Mouse (Mus musculus) midbrain, embryonic 16.5 days (tissue): ENCODE measurements at regions not wholly inside any gene's neighbourhood (a gene's known extent, or its start where the extent isn't known, plus 50 kb on each side); places are given as distances from the start of the nearest gene placed in this dataset.
A peak's percentile ranks its signal among the peaks of the same experiment; 100 is the strongest.

Experiments
- ATAC-seq: fragments of 200-750 bp; cut with Nextera tagmentation; 2 replicates; pipeline ENCODE4 v1.8.0; 2017; ENCODE audit warnings: moderate TSS enrichment
- H3K27ac ChIP-seq: fragments of 300-500 bp; sonication (generic); 2 replicates; pipeline ENCODE4 v1.5.1; 2014; ENCODE audit warnings: mild to moderate bottlenecking, low read length, mixed read lengths
- H3K27me3 ChIP-seq: fragments of 300-500 bp; sonication (generic); 2 replicates; pipeline ENCODE4 v1.6.1; 2014; ENCODE audit warnings: low read depth, low read length, mixed read lengths; ENCODE audit not compliant: control insufficient read depth, insufficient read depth
- H3K36me3 ChIP-seq: fragments of 300-500 bp; sonication (generic); 2 replicates; pipeline ENCODE4 v1.6.1; 2014; ENCODE audit warnings: mild to moderate bottlenecking, low read length, moderate library complexity, mixed read lengths; ENCODE audit not compliant: control insufficient read depth, insufficient read depth
- H3K4me1 ChIP-seq: fragments of 300-500 bp; sonication (generic); 2 replicates; pipeline ENCODE4 v1.6.1; 2014; ENCODE audit warnings: mild to moderate bottlenecking, low read length, mixed read lengths; ENCODE audit not compliant: control insufficient read depth, insufficient read depth
- H3K4me2 ChIP-seq: fragments of 300-500 bp; sonication (generic); 2 replicates; pipeline ENCODE4 v1.6.1; 2014; ENCODE audit warnings: mild to moderate bottlenecking, low read length, mixed read lengths
- H3K4me3 ChIP-seq: fragments of 300-500 bp; sonication (generic); 2 replicates; pipeline ENCODE4 v1.5.1; 2014; ENCODE audit warnings: low read depth, mild to moderate bottlenecking, low read length, moderate library complexity, mixed read lengths
- H3K9ac ChIP-seq: fragments of 300-500 bp; sonication (generic); 2 replicates; pipeline ENCODE4 v1.6.1; 2014; ENCODE audit warnings: low read depth, low read length, mixed read lengths
- H3K9me3 ChIP-seq: fragments of 300-500 bp; sonication (generic); replicated peaks from 2 replicates; pipeline ENCODE4 v1.6.1; 2014; ENCODE audit warnings: mild to moderate bottlenecking, low read length, mixed read lengths; ENCODE audit not compliant: control insufficient read depth, poor library complexity, severe bottlenecking
- WGBS: fragments of 180-500 bp; shearing (Covaris S2); extraction: QIAGEN DNeasy Blood & Tissue Kit; methylation state at CpG from one replicate; pipeline ENCODE4 v1.1.7; 2014; 5-methylcytosine and 5-hydroxymethylcytosine counted together

GRCm38 (mm10) chr5:99782806-99783205 is 53.9 kb upstream of the Rasgef1b start:
- ATAC-seq = no peak
- WGBS = 60% methylated on average over 1 of the region's 1 CpGs
- no peaks in the 10 kb centered on the region for H3K27me3 ChIP-seq
- no peaks in the 10 kb centered on the region for H3K36me3 ChIP-seq
- H3K27ac ChIP-seq = no peak overlapping the region
- H3K4me3 ChIP-seq = no peak overlapping the region
- no peak overlapping the region for H3K9ac ChIP-seq
- peaks cover 2% of the 10 kb centered on the region; the same call in 1 of the 2 replicates for H3K4me1 ChIP-seq
- H3K9me3 ChIP-seq = no peaks in the 10 kb centered on the region
- no peak overlapping the region for H3K4me2 ChIP-seq

- WGBS = 67% methylated on average over 9 of the region's 9 CpGs
- no peak for ATAC-seq
- Histone ChIP-seq H3K27ac (no peak overlapping the region), H3K4me3 (no peak overlapping the region), H3K9ac (no peak overlapping the region), H3K4me2 (no peak overlapping the region), H3K4me1 (peaks cover 2% of the 10 kb centered on the region; the same call in 1 of the 2 replicates), H3K36me3 (no peaks in the 10 kb centered on the region), H3K9me3 (no peaks in the 10 kb centered on the region), H3K27me3 (no peaks in the 10 kb centered on the region)
Measured at GRCm38 (mm10) chr5:99785850-99786249, 57.0 kb upstream of the Rasgef1b start.

- Histone ChIP-seq H3K4me3 (no peak overlapping the region), H3K36me3 (no peaks in the 10 kb centered on the region), H3K9ac (no peak overlapping the region), H3K4me2 (no peak overlapping the region), H3K27me3 (no peaks in the 10 kb centered on the region), H3K27ac (no peak overlapping the region), H3K4me1 (peaks cover 2% of the 10 kb centered on the region; the same call in 1 of the 2 replicates), H3K9me3 (no peaks in the 10 kb centered on the region)
- WGBS = 20% methylated on average over 10 of the region's 10 CpGs
- peak; percentile 51; the same call in 1 of the 2 replicates for ATAC-seq
Measured at GRCm38 (mm10) chr5:99787239-99787638, 58.4 kb upstream of the Rasgef1b start.

- Histone ChIP-seq H3K4me1 (peaks cover 2% of the 10 kb centered on the region; the same call in 1 of the 2 replicates), H3K27me3 (no peaks in the 10 kb centered on the region), H3K9ac (no peak overlapping the region), H3K27ac (no peak overlapping the region), H3K4me3 (no peak overlapping the region), H3K9me3 (no peaks in the 10 kb centered on the region), H3K4me2 (no peak overlapping the region), H3K36me3 (no peaks in the 10 kb centered on the region)
- ATAC-seq = peak; percentile 17; the same call in 1 of the 2 replicates
- WGBS = 49% methylated on average over 3 of the region's 3 CpGs
Measured at GRCm38 (mm10) chr5:99787665-99788366, 59.0 kb upstream of the Rasgef1b start.

GRCm38 (mm10) chr5:99790733-99791132 is 61.9 kb upstream of the Rasgef1b start:
- ATAC-seq = no peak
- H3K4me3 ChIP-seq = no peak overlapping the region
- H3K9me3 ChIP-seq = no peaks in the 10 kb centered on the region
- no peak overlapping the region for H3K4me2 ChIP-seq
- H3K4me1 ChIP-seq = peaks cover 2% of the 10 kb centered on the region; the same call in 1 of the 2 replicates
- H3K27ac ChIP-seq = no peak overlapping the region
- no peak overlapping the region for H3K9ac ChIP-seq
- no peaks in the 10 kb centered on the region for H3K36me3 ChIP-seq
- WGBS = 86% methylated on average over 5 of the region's 5 CpGs
- no peaks in the 10 kb centered on the region for H3K27me3 ChIP-seq

GRCm38 (mm10) chr5:99800543-99800942 is 71.7 kb upstream of the Rasgef1b start:
- Histone ChIP-seq H3K27me3 (no peaks in the 10 kb centered on the region), H3K9me3 (no peaks in the 10 kb centered on the region), H3K27ac (no peak overlapping the region), H3K4me2 (no peak overlapping the region), H3K9ac (no peak overlapping the region), H3K4me3 (no peak overlapping the region), H3K36me3 (no peaks in the 10 kb centered on the region), H3K4me1 (peaks cover 3% of the 10 kb centered on the region)
- no peak for ATAC-seq
- WGBS = 74% methylated on average over 8 of the region's 8 CpGs

GRCm38 (mm10) chr5:99801791-99802450 is 73.1 kb upstream of the Rasgef1b start:
- Histone ChIP-seq H3K9ac (no peak overlapping the region), H3K4me1 (peaks cover 3% of the 10 kb centered on the region), H3K4me3 (no peak overlapping the region), H3K9me3 (no peaks in the 10 kb centered on the region), H3K36me3 (no peaks in the 10 kb centered on the region), H3K27ac (peak overlapping the region; percentile 33; the same call in 1 of the 2 replicates), H3K4me2 (no peak overlapping the region), H3K27me3 (no peaks in the 10 kb centered on the region)
- ATAC-seq = no peak
- 44% methylated on average over 13 of the region's 13 CpGs for WGBS

GRCm38 (mm10) chr5:99826861-99827260 is 79.2 kb upstream of the Vamp9 start:
- no peak for ATAC-seq
- no peak overlapping the region for H3K27ac ChIP-seq
- no peaks in the 10 kb centered on the region for H3K36me3 ChIP-seq
- H3K4me2 ChIP-seq = no peak overlapping the region
- no peaks in the 10 kb centered on the region for H3K9me3 ChIP-seq
- no peaks in the 10 kb centered on the region for H3K27me3 ChIP-seq
- no peak overlapping the region for H3K9ac ChIP-seq
- WGBS = 85% methylated on average over 6 of the region's 6 CpGs
- H3K4me3 ChIP-seq = no peak overlapping the region
- H3K4me1 ChIP-seq = no peaks in the 10 kb centered on the region

GRCm38 (mm10) chr5:99828516-99828915 is 77.5 kb upstream of the Vamp9 start:
- 79% methylated on average over 7 of the region's 7 CpGs for WGBS

More at GRCm38 (mm10) chr5:99828516-99828915, 77.5 kb upstream of the Vamp9 start:
- H3K4me1 ChIP-seq = no peaks in the 10 kb centered on the region
- H3K9me3 ChIP-seq = no peaks in the 10 kb centered on the region
- H3K27me3 ChIP-seq = no peaks in the 10 kb centered on the region
- no peak for ATAC-seq
- no peak overlapping the region for H3K27ac ChIP-seq
- no peak overlapping the region for H3K9ac ChIP-seq
- no peaks in the 10 kb centered on the region for H3K36me3 ChIP-seq
- H3K4me2 ChIP-seq = no peak overlapping the region
- no peak overlapping the region for H3K4me3 ChIP-seq
